Mouse (Mus musculus): ENCODE measurements around the gene Dstyk.

- no peak for TF ChIP-seq POLR2A (IDR thresholded peaks at IDR 0.05; ENCODE audit: low read depth, low read length)
- no peak for TF ChIP-seq CTCF (IDR thresholded peaks at IDR 0.05; ENCODE audit: extremely low read depth, insufficient read depth, insufficient read length, insufficient replicate concordance)
Measured at GRCm38 (mm10) chr1:132380550-132381100, 36.7 kb upstream of the Dstyk start.

All from spleen, adult 2 months (tissue).